Mouse (Mus musculus) liver, embryonic 14.5 days (tissue): ENCODE data around the gene Oaf.

ENCODE experiments used
- CTCF ChIP-seq: IDR thresholded peaks from 2 replicates; pipeline ENCODE4 v1.5.1; 2016; ENCODE audit warnings: antibody characterized with exemption, low read depth, control low read depth
- EP300 ChIP-seq: IDR thresholded peaks from 2 replicates; pipeline ENCODE4 v1.6.1; 2016; ENCODE audit warnings: antibody characterized with exemption, low read depth

- TF ChIP-seq CTCF (no peak), EP300 (no peak)
Measured at GRCm38 (mm10) chr9:43229398-43229895, 10.3 kb downstream of the Oaf start.
